Mouse (Mus musculus) erythroblast, embryonic 14.5 days (primary cell): ENCODE data around the gene Gbf1.

Experiments
- GATA1 ChIP-seq: IDR thresholded peaks from 2 replicates; pipeline ENCODE4 v1.6.1; 2012; ENCODE audit warnings: low read length, inconsistent platforms, mixed read lengths
- TAL1 ChIP-seq: IDR thresholded peaks from 3 replicates; pipeline ENCODE4 v1.6.1; 2012; ENCODE audit warnings: low read length, inconsistent platforms, mixed read lengths

DNA sequence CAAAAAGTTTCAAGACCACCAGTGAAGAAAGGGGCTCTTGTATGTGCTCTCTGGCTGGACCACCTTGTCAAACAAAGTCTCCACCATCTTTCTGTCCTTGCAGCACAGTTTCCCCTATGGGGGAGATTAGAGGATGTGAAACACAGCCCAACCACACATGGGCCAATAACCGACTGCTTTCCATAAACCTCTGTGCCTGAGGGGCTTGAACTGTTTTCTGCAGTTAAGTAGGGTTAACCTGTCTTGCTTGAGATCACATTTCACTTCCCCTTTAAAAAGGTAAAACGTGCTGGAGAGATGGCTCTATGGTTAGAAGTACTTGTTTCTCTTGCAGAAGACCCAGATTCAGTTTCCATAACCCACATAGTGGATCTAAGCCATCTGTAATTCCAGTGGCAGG is 87.9 kb downstream of the Gbf1 start:
- TF ChIP-seq GATA1 (no peak), TAL1 (no peak)
